Mouse (Mus musculus) bone marrow macrophage, adult 2 months (primary cell): ENCODE results near the gene 6430571L13Rik.

Source experiments
- CTCF ChIP-seq: IDR thresholded peaks from 2 replicates; pipeline ENCODE4 v1.5.1; 2012; ENCODE audit warnings: low read depth, mild to moderate bottlenecking, low read length, moderate library complexity
- POLR2A ChIP-seq: IDR thresholded peaks from 2 replicates; pipeline ENCODE4 v1.6.1; 2012; ENCODE audit warnings: mild to moderate bottlenecking, low read depth, low read length, borderline replicate concordance

DNA sequence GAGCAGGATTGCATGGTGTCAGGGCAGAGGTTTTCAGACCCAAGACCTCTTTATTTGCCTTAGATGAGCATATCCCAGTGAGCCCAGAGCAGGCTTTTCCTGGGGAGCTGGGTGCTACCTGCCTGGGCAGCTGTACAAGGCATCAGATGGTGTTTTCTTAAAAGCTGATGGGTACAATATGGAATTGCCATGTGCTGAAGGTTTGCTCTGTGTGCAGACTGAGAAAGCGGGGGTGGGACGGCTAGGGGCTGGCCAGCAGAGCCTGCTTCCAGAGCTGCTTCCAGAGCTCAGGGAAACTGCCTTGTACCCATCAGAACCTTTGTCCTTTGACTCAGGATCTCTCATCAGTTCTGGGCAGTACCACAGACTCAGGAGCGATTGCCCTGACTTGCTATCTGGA lies 47.3 kb downstream of the 6430571L13Rik start:
- TF ChIP-seq CTCF (no peak), POLR2A (no peak)
